Mouse (Mus musculus) brain, embryonic 18.5 days (tissue): ENCODE measurements around the gene a.
"Not testable (repeated sequence)": the region's sequence is repeated elsewhere in the genome, so short reads cannot be mapped to it uniquely, and the experiment has no call there.

ENCODE experiments used
- DNase-seq: peaks from one replicate; pipeline ENCODE4 v3.0.0-alpha.2; 2012; ENCODE audit warnings: low read depth, low spot score

a gene

GRCm38 (mm10) chr2:154986609-154987008 is 195.4 kb downstream of the a start:
- no peak for DNase-seq

- DNase-seq = no peak
Measured at GRCm38 (mm10) chr2:154991411-154991810, 200.2 kb downstream of the a start.

GRCm38 (mm10) chr2:154992083-154992482 is 200.9 kb downstream of the a start:
- no peak for DNase-seq

GRCm38 (mm10) chr2:155005491-155005890 is 214.3 kb downstream of the a start:
- DNase-seq = no peak

- no peak for DNase-seq
Measured at GRCm38 (mm10) chr2:155011086-155011656, 220.0 kb downstream of the a start.

GRCm38 (mm10) chr2:155012991-155013390 is 221.8 kb downstream of the a start:
- DNase-seq = no peak

- not testable (repeated sequence) for DNase-seq
Measured at GRCm38 (mm10) chr2:155016751-155017150, 225.5 kb downstream of the a start.

- not testable (repeated sequence) for DNase-seq
Measured at GRCm38 (mm10) chr2:155018251-155018755, 227.1 kb downstream of the a start, which contains the start of gene Gm14226. TSS of gene Gm14226 (plus strand) at chr2:155018266.

- DNase-seq = peak; percentile 62
Measured at GRCm38 (mm10) chr2:155018762-155019641, 227.8 kb downstream of the a start.

- peak; percentile 73 for DNase-seq
Measured at GRCm38 (mm10) chr2:155019673-155020072, 228.5 kb downstream of the a start.

GRCm38 (mm10) chr2:155020247-155020826 is 229.1 kb downstream of the a start:
- DNase-seq = not testable (repeated sequence)

GRCm38 (mm10) chr2:155030831-155031230 is 239.6 kb downstream of the a start:
- no peak for DNase-seq

- DNase-seq = no peak
Measured at GRCm38 (mm10) chr2:155032938-155033710, 241.9 kb downstream of the a start.

- DNase-seq = no peak
Measured at GRCm38 (mm10) chr2:155039956-155040355, 248.8 kb downstream of the a start.

GRCm38 (mm10) chr2:155044542-155044941 is 253.3 kb downstream of the a start:
- no peak for DNase-seq

- DNase-seq = no peak
Measured at GRCm38 (mm10) chr2:155045075-155045474, 253.9 kb downstream of the a start.

GRCm38 (mm10) chr2:155046803-155047202 is 255.6 kb downstream of the a start:
- no peak for DNase-seq

GRCm38 (mm10) chr2:155047452-155048178 is 256.4 kb downstream of the a start:
- DNase-seq = no peak

- DNase-seq = no peak
Measured at GRCm38 (mm10) chr2:155050108-155050503, 258.9 kb downstream of the a start.

- DNase-seq = peak; percentile 89
Measured at GRCm38 (mm10) chr2:155050504-155051236, 259.5 kb downstream of the a start.
